Mouse (Mus musculus) MEL (cell line): ENCODE data around the gene Slc23a3. TPM values are rescaled to one million over a fixed set of nuclear protein-coding genes. Genes with fewer than 3 reads are reported as not detected.

Experiments used
- DNase-seq: peaks from one replicate; pipeline ENCODE4 v3.0.0; 2011; ENCODE audit warnings: low read depth, low spot score
- H3K27ac ChIP-seq: 2 replicates; pipeline ENCODE4 v1.5.1; 2012; ENCODE audit warnings: low read depth, mild to moderate bottlenecking, control low read depth, low read length, moderate library complexity; ENCODE audit not compliant: control insufficient read depth
- H3K27me3 ChIP-seq, 2 experiments: fragments of 150-350 bp in 1 of 2; sonication (generic) in 1 of 2; 2 replicates each; pipeline ENCODE4 v1.6.1; 2012; ENCODE audit warnings: low read length in 2 of 2, mild to moderate bottlenecking in 2 of 2, improper control_type of control experiment in 1 of 2, moderate library complexity in 1 of 2; ENCODE audit not compliant: insufficient read depth in 2 of 2, control insufficient read depth in 1 of 2
- H3K36me3 ChIP-seq, 2 experiments: 2 replicates each; pipeline ENCODE4 v1.6.1; 2012 to 2014; ENCODE audit warnings: low read length in 2 of 2, improper control_type of control experiment in 1 of 2, inconsistent platforms in 1 of 2, mild to moderate bottlenecking in 1 of 2; ENCODE audit not compliant: insufficient read depth in 2 of 2, control insufficient read depth in 1 of 2
- H3K4me1 ChIP-seq, 2 experiments: fragments of 150-350 bp in 1 of 2; sonication (generic) in 1 of 2; 2 replicates each; pipeline ENCODE4 v1.6.1; 2012; ENCODE audit warnings: low read length in 2 of 2, improper control_type of control experiment in 1 of 2, mild to moderate bottlenecking in 1 of 2; ENCODE audit not compliant: insufficient read depth in 2 of 2, control insufficient read depth in 1 of 2
- H3K4me3 ChIP-seq, 2 experiments: fragments of 150-350 bp in 1 of 2; sonication (generic) in 1 of 2; 2 replicates each; pipeline ENCODE4 v1.5.1; 2012; ENCODE audit warnings: low read depth in 2 of 2, low read length in 2 of 2, mild to moderate bottlenecking in 2 of 2, moderate library complexity in 2 of 2, control low read depth in 1 of 2, improper control_type of control experiment in 1 of 2; ENCODE audit not compliant: control insufficient read depth in 1 of 2, insufficient read depth in 1 of 2
- H3K79me2 ChIP-seq: 2 replicates; pipeline ENCODE4 v1.6.1; 2012; ENCODE audit warnings: mild to moderate bottlenecking, low read length, moderate library complexity; ENCODE audit not compliant: control insufficient read depth, poor library complexity, insufficient read depth
- H3K9ac ChIP-seq: 2 replicates; pipeline ENCODE4 v1.6.1; 2012; ENCODE audit warnings: low read depth, mild to moderate bottlenecking, control low read depth, low read length, moderate library complexity; ENCODE audit not compliant: control insufficient read depth, poor library complexity, severe bottlenecking
- H3K9me3 ChIP-seq: fragments of 150-350 bp; sonication (generic); replicated peaks from 2 replicates; pipeline ENCODE4 v1.6.1; 2012; ENCODE audit warnings: mild to moderate bottlenecking, low read length, improper control_type of control experiment, moderate library complexity; ENCODE audit not compliant: insufficient read depth
- BHLHE40 ChIP-seq: IDR thresholded peaks from 2 replicates; pipeline ENCODE4 v1.6.1; 2012; ENCODE audit warnings: low read depth, mild to moderate bottlenecking, inconsistent platforms, low read length, improper control_type of control experiment, borderline replicate concordance
- E2F4 ChIP-seq: IDR thresholded peaks from 2 replicates; pipeline ENCODE4 v1.6.1; 2011; ENCODE audit warnings: low read depth, low read length, improper control_type of control experiment, borderline replicate concordance
- GABPA ChIP-seq: IDR thresholded peaks from 2 replicates; pipeline ENCODE4 v1.6.1; 2012; ENCODE audit warnings: low read depth, mild to moderate bottlenecking, inconsistent platforms, low read length, improper control_type of control experiment, moderate library complexity
- GATA1 ChIP-seq: IDR thresholded peaks from 2 replicates; pipeline ENCODE4 v1.6.1; 2011; ENCODE audit warnings: low read depth, low read length, improper control_type of control experiment
- HCFC1 ChIP-seq: IDR thresholded peaks from 2 replicates; pipeline ENCODE4 v1.6.1; 2012; ENCODE audit warnings: low read depth, mild to moderate bottlenecking, inconsistent platforms, low read length, improper control_type of control experiment, moderate library complexity
- JUND ChIP-seq: IDR thresholded peaks from 2 replicates; pipeline ENCODE4 v1.6.1; 2011; ENCODE audit warnings: low read depth, mild to moderate bottlenecking, improper control_type of control experiment, low read length
- KAT2A ChIP-seq: conservative IDR thresholded peaks from 2 replicates; pipeline ENCODE4 v1.6.1; 2012; ENCODE audit warnings: low read depth, low read length, improper control_type of control experiment, inconsistent platforms
- MAX ChIP-seq: IDR thresholded peaks from 2 replicates; pipeline ENCODE4 v1.6.1; 2011; ENCODE audit warnings: low read length, improper control_type of control experiment
- MYC ChIP-seq: IDR thresholded peaks from 2 replicates; pipeline ENCODE4 v1.6.1; 2011; ENCODE audit warnings: low read depth, mild to moderate bottlenecking, low read length, improper control_type of control experiment, moderate library complexity
- NELFE ChIP-seq: IDR thresholded peaks from 2 replicates; pipeline ENCODE4 v1.6.1; 2011; ENCODE audit warnings: low read depth, low read length, improper control_type of control experiment
- NRF1 ChIP-seq: IDR thresholded peaks from 2 replicates; pipeline ENCODE4 v1.6.1; 2014; ENCODE audit warnings: low read depth, mild to moderate bottlenecking, inconsistent platforms, low read length, improper control_type of control experiment, moderate library complexity; ENCODE audit not compliant: poor library complexity, insufficient read depth, severe bottlenecking
- POLR2A ChIP-seq, 2 experiments: IDR thresholded peaks; 2 replicates each; pipeline ENCODE4 v1.6.1; 2011 to 2012; ENCODE audit warnings: low read length in 2 of 2, mild to moderate bottlenecking in 2 of 2, control low read depth in 1 of 2, improper control_type of control experiment in 1 of 2, low read depth in 1 of 2, moderate library complexity in 1 of 2; ENCODE audit not compliant: control insufficient read depth in 1 of 2, insufficient read depth in 1 of 2, poor library complexity in 1 of 2
- POLR2AphosphoS2 ChIP-seq: IDR thresholded peaks from 2 replicates; pipeline ENCODE4 v1.6.1; 2011; ENCODE audit warnings: low read length, improper control_type of control experiment
- POLR2AphosphoS5 ChIP-seq: IDR thresholded peaks from 2 replicates; pipeline ENCODE4 v1.6.1; 2012; ENCODE audit warnings: low read depth, borderline replicate concordance, mild to moderate bottlenecking, inconsistent platforms, low read length, moderate library complexity, mixed read lengths
- RAD21 ChIP-seq: IDR thresholded peaks from 2 replicates; pipeline ENCODE4 v1.6.1; 2011; ENCODE audit warnings: mild to moderate bottlenecking, low read depth, low read length, improper control_type of control experiment
- RCOR1 ChIP-seq: IDR thresholded peaks from 2 replicates; pipeline ENCODE4 v1.6.1; 2012; ENCODE audit warnings: low read depth, mild to moderate bottlenecking, inconsistent platforms, low read length, improper control_type of control experiment
- SIN3A ChIP-seq: IDR thresholded peaks from 2 replicates; pipeline ENCODE4 v1.6.1; 2012; ENCODE audit warnings: low read length, improper control_type of control experiment, inconsistent platforms
- SMC3 ChIP-seq: IDR thresholded peaks from 2 replicates; pipeline ENCODE4 v1.6.1; 2011; ENCODE audit warnings: low read depth, low read length, improper control_type of control experiment
- TAL1 ChIP-seq: IDR thresholded peaks from 2 replicates; pipeline ENCODE4 v1.6.1; 2012; ENCODE audit warnings: mild to moderate bottlenecking, inconsistent platforms, low read length, moderate library complexity, mixed read lengths
- TBP ChIP-seq: IDR thresholded peaks from 2 replicates; pipeline ENCODE4 v1.8.0; 2011; ENCODE audit warnings: low read depth, low read length, improper control_type of control experiment
- TCF12 ChIP-seq: IDR thresholded peaks from 2 replicates; pipeline ENCODE4 v1.6.1; 2014; ENCODE audit warnings: low read depth, mild to moderate bottlenecking, inconsistent platforms, low read length, improper control_type of control experiment, moderate library complexity
- USF1 ChIP-seq: IDR thresholded peaks from 2 replicates; pipeline ENCODE4 v1.6.1; 2014; ENCODE audit warnings: low read depth, mild to moderate bottlenecking, inconsistent platforms, low read length, improper control_type of control experiment, moderate library complexity
- USF2 ChIP-seq, 2 experiments: IDR thresholded peaks; 2 replicates each; pipeline ENCODE4 v1.6.1; 2011 to 2012; ENCODE audit warnings: improper control_type of control experiment in 2 of 2, low read length in 2 of 2, borderline replicate concordance in 1 of 2, inconsistent platforms in 1 of 2, low read depth in 1 of 2, mild to moderate bottlenecking in 1 of 2; ENCODE audit not compliant: insufficient read depth in 1 of 2
- ZC3H11A ChIP-seq: IDR thresholded peaks from 2 replicates; pipeline ENCODE4 v1.6.1; 2012; ENCODE audit warnings: low read depth, mild to moderate bottlenecking, inconsistent platforms, low read length, improper control_type of control experiment
- ZKSCAN1 ChIP-seq: IDR thresholded peaks from 2 replicates; pipeline ENCODE4 v1.6.1; 2012; ENCODE audit warnings: low read depth, mild to moderate bottlenecking, inconsistent platforms, low read length, improper control_type of control experiment, moderate library complexity
- ZMIZ1 ChIP-seq: IDR thresholded peaks from 2 replicates; pipeline ENCODE4 v1.6.1; 2012; ENCODE audit warnings: low read depth, mild to moderate bottlenecking, inconsistent platforms, low read length, improper control_type of control experiment, moderate library complexity
- ZNF384 ChIP-seq: IDR thresholded peaks from 2 replicates; pipeline ENCODE4 v1.6.1; 2012; ENCODE audit warnings: low read depth, mild to moderate bottlenecking, inconsistent platforms, low read length, improper control_type of control experiment
- polyA plus RNA-seq, 2 experiments: library from polyadenylated mRNA; stranded (reverse) in 1 of 2; unstranded in 1 of 2; fragments of >175 nt in 1 of 2; fragments of >200 nt in 1 of 2; gene quantifications; 2 replicates each; pipeline versions ENCODE4 v1.2.1 to v1.2.4; 2012; ENCODE audit warnings: low replicate concordance in 2 of 2, low read depth in 1 of 2; ENCODE audit not compliant: insufficient read length in 2 of 2, insufficient read depth in 1 of 2, missing spikeins in 1 of 2
- total RNA-seq: library from RNA; depleted of rRNA; stranded (reverse); fragments of 300-350 nt; gene quantifications from 2 replicates; pipeline ENCODE4 v1.2.3, GENCODE M21; 2012

Slc23a3 gene
- total and polyA plus RNA-seq, 3 experiments, result 0.08 to 0.15 TPM; not detected in 1

GRCm38 (mm10) chr1:75158990-75159389, 25.3 kb upstream of the Slc23a3 start (continued):
- no peak for TF ChIP-seq NRF1

DNA sequence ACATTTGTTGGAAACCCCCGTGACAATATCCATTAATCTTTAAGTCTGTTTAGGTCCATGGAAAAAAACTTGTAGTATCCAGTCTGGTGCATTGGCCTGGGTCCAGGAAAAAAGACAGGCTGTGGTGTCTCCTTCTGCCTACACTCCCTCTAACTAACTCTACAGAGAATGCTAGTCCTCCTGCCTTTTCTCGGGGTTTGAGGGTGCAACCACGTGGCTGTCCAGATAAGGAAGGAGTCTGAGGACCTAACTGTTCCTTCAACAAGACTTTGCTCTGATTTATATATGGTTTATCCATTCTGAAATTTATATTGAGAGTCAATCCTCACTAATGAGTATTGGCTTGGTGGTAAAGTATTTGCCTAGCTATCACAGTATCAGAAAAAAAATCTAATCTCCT, 22.1 kb upstream of the Slc23a3 start:
- H3K9ac ChIP-seq, result no peak overlapping the region
- H3K9me3 ChIP-seq, result no peaks in the 10 kb centered on the region
- TF ChIP-seq NRF1 (no peak), GATA1 (peak; percentile 58), ZC3H11A (no peak), POLR2AphosphoS2 (no peak), BHLHE40 (no peak), KAT2A (no peak), MAX (peak; percentile 80), TBP (no peak), ZKSCAN1 (no peak), SMC3 (no peak), TAL1 (peak; percentile 34; the same call in 1 of the 2 replicates), ZNF384 (no peak), SIN3A (no peak), POLR2AphosphoS5 (no peak), JUND (no peak), NELFE (no peak), MYC (peak; percentile 71), USF2 (IDR thresholded peaks at IDR 0.05; ENCODE audit: borderline replicate concordance in 1 of 2, insufficient read depth in 1 of 2, low read depth in 1 of 2, low read length in 2 of 2) (no peak), RAD21 (no peak), RCOR1 (no peak), TCF12 (no peak), HCFC1 (no peak), GABPA (no peak), E2F4 (no peak), POLR2A (IDR thresholded peaks at IDR 0.05; ENCODE audit: control insufficient read depth in 1 of 2, insufficient read depth in 1 of 2, low read depth in 1 of 2, low read length in 2 of 2, poor library complexity in 1 of 2) (no peak), USF1 (peak; percentile 73), ZMIZ1 (no peak)
- peak; percentile 59 for DNase-seq
- peaks cover 0 to 22% of the 10 kb centered on the region in 2 experiments; a peak in 2 of 4 replicates for H3K36me3 ChIP-seq
- H3K27me3 ChIP-seq, result no peaks in the 10 kb centered on the region
- no peak overlapping the region for H3K4me3 ChIP-seq
- no peak overlapping the region for H3K27ac ChIP-seq
- peaks cover 15 to 21% of the 10 kb centered on the region in 2 experiments for H3K4me1 ChIP-seq
- H3K79me2 ChIP-seq, result no peaks in the 10 kb centered on the region
